Mouse (Mus musculus) MEL-GATA-1-ER (cell line): ENCODE data around the gene Zcchc2.

Experiments used
- DNase-seq: peaks from one replicate; pipeline ENCODE4 v3.0.0-alpha.2; 2012; ENCODE audit warnings: low read depth; ENCODE audit errors: extremely low read depth

Zcchc2 gene

DNA sequence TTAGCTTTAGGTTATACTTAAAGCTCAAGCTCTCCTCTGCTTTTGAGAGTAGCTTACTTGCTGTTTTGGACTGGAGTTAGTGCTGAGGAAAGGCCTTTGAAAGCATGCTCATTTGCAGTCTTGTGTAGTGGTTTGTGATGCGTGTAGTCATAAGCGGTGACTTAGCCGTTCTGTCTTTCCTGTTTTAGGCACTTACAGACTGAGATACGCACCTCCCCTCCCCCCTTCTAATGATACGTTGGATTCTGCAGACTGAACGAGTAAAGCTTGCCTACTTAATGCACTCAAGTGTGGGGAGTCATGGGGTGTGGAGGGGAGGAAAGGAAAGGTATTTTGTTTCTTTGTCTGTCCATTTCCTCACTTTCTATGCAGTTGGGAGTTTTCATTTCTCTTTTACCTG, 41.7 kb downstream of the Zcchc2 start:
- no peak for DNase-seq

DNA sequence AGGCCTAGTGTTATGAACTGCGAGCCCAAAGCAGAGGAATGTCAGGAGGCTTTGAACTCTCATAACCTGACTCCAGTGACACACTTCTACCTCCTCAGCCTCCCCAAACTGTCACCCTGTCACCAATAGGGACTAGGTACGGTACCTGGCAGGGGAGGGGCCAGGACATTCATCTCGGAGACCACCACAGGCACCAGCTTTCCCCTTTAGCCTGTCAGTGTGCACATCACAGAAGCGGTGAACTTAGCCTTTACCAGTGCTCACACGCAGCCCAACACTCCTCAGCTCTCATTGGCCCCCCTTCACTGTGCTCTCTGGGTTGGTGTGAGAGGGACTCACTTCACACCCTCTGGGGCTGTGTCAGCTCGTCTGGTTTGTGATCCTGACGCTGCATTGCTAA, 44.6 kb downstream of the Zcchc2 start:
- DNase-seq: no peak

DNA sequence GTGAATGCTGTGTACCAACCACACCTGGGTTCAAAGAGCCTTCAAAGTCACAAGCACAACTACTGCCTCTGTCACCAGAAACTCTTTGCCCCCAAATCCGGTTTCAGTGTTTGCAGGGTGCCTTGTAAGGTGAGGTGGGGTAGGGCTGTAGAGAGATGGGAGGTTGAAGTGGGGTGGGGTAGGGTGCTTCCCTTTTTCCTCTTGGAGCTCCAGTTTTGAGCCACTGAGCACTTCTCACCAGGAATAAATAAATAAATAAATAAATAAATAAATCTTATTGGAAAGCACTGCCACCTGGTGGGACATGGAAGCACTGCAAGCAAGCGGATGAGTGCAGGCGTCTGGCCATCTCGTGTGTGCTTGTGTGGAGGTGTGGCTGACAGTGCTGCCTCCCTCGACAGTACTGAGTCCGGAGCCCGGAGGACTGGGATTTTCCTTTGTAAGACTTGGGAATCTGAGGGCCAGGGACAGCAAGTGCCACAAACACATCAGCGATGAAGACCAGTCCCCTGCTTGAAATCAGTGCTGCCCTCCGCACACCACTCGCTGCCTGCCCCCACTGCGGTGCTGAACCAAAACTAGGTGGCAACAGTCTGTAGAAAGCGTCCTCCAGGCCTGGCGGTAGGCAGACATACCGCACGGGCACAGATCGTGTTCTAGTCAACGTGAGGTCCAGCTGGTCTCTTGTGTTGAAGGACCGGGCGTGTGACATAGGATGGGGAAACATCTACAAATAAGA, 46.8 kb downstream of the Zcchc2 start:
- peak; percentile 36 for DNase-seq

DNA sequence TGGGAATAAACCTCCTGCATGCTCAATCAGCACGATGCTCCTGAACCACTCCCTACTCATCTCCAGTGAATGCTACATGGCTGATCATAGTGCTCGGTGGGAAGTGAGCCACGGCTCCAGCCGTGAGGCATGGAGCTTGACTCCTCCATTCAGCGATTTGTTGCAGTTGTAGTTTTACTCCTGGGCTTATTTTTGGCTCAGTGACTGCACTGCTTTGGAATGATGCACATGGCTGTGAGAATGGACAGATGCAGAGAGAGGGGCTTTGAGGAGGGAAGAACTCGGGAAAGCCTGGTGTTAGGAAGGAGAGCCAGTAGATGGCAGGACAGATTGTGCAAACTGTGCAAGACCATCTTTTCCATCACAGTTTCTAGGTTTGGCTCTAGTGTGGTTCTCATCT, 49.1 kb downstream of the Zcchc2 start:
- no peak for DNase-seq

DNA sequence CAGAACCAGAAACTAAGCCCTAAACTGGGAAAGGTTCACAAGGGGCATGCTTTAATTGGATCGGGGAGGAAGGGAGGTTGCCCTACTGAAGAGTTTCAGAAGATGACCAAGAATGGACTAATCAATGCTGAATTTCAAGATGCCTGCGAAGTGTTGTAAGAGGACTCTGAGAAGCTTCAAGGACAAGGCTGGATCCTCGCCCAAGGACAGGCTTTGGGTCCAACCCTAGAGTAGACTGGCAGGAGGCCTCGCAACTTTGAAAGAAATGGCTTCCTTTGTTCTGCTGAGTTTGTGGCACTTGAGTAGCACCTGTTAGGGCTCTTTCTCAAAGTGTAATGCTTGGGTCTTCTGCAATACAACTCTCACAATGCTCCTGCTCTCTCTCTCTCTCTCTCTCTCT, 50.1 kb downstream of the Zcchc2 start:
- no peak for DNase-seq

DNA sequence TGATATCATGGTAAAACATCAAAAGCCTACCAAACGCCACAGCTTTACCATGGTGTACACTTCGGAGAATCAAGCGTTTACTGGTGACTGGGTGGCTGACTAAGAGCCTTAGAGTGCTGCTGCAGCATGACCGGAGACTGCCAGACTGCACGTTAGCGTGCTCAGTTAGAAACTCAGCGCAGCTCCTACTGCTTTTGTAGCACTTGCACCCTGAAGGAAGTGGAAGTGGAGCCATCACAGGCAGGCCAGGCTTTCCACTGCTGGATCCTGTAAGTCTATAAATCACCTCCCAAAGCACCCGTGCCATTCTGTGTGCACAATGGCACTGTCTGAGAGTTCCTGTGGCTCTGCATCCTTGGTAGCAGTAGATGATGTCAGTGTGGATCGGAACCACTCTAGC, 52.0 kb downstream of the Zcchc2 start:
- no peak for DNase-seq

DNA sequence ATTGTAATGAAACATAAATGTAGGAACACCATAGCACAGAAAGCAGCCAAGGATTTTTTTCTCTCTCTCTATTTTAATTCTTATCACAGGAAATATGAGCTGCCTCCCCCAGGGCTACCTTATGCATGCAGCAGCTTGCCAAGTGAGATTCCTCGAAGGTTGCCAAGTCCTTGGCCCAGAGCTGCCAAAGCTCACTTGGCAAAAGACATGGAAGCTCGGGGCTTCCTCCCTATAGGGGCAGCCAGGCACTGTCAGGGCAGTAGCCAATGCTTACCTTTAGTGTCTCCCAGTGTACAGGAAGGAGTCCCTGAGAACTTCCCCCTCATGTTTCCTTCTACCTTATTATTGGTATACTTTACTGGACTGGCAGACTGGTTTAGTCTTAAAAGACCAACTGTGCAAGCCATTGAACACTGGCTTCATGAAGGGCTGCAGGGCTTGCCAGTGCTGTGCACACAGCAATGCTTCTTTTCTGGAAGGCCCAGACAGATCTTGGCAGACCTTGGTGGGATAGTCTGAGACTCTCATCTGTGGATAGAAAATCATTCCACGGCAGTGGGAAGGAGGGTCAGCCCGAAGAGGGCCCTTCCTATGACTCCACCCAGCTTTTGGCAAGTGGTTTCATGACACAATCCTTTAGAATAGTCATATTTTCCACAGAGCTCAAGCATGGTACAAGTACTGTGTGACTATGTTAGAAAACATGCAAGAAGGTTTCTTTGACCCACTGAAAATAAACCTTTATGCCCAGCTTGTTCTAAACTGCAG, 53.0 kb downstream of the Zcchc2 start:
- DNase-seq: no peak

DNA sequence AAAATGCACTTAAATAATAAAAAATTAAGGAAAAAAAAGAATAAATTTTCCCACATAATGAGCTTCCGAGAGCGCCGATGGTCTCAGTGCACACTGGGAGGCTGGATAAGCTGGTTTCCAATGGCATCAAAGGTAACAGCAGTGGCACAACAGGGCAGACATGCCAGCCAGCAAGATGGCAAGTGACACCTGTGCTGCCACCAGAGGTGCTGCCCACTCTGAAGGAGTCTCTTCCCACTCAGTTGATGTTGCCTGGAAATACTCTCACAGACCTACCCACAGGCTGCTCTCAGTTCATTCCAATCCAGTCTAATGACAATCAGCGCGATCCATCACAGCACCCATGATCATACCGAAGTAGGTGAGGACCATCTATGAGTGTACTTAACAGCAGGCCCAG, 58.8 kb downstream of the Zcchc2 start:
- no peak for DNase-seq

DNA sequence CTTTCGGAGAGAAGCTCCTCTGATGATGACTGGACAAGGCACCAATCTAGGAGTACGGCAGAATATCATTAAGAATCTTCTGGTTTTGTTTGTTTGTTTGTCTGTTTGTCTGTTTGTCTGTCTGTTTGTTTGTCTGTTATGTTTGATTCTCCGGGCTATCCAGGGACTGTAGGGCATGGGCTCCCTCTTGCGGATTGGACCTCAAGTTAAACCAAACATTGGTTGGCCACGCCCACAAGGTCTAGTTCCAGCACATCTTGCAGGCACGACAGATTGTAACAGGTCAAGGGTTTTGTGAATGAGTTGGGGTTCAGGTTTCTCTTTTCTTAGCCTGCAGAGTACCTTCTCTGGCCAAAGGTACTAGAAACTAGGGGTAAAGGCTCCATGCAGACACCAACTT, 64.8 kb downstream of the Zcchc2 start:
- no peak for DNase-seq

DNA sequence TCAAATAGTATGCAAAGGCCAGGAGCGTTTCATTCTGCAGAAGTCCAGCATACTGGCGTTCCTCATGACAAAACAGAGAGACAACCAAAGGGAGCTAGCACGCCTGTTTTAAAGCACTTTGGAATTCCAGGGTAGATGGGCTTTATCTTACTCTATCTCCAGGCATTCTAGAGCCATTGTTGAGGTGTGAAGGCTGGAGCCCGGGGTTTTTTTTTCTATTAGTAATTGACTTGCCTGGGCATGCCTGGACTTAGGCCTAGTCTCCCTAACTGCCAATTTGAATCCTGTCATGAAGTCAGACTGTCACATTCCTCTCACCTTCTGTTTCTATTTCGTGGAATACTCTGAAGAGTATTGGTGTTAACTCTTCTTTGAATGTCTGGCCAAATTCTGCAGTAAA, 68.1 kb downstream of the Zcchc2 start:
- no peak for DNase-seq

DNA sequence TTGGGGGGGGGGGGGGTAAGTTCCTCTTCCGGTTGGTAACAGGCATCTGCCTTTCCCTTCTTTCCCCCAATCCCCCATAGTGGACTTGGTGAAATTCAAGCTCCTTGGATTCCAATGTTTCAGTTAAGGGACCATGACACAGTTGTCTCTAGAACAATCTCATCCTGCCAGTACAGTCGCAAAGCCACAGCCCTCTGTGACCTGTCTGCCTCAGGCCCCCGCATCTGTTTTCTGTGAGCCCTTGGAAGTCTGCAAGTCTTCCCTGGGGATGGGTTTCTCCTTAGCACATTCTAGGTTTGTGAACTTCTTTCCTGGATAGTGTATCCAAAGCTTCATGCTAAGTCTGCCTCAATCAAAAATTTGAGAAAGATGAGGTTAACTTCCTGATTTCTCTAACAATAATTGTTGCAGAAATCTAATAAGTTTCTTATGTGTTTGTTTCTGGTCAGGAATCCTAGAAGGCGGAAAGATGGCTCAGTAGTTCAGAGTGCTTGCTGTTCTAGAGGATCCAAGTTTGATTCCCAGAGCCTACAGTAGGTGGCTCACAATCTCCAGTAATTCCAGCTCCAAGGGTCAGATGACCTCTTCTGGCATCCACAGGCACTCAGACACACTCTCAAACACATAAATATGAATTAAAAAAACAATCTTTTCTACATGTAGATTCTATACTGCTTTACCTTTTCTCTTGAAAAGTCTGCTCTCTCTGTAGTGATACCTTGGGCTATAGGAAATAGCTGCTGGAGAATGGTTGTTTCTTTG, 69.5 kb downstream of the Zcchc2 start:
- DNase-seq: no peak

DNA sequence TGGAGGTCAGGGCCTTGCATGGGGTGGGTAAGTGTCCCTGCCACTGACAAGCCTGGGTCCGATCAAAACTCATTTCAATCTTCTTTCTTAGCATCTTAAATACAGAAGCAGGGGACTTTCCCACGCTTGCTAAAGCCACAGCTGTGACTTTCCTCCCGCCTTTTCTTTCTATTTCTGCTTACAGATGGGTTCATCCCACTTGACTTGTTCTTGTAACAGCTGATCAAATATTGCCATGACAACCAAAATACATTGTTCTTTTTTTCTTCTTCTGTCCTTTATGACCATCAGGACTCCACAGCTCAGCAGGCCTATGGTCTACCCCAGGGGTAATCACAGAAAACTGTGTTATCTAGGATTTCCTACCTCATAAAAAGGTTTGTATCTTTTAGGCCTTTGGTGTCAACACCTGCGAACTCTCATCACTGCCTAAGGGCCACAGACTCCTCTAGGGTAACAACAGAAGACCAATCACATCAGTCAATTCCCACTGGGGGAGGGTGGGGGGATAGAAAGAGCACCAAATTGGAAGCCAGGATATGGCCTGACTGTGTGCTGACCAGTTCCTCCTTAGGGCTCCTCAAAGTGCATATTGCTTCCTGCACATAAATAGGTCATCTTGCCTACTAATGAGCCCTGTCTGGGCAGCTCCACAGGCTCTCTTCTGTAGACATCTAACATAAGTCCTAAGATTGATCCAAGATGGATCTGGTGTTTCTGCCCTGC, 71.1 kb downstream of the Zcchc2 start:
- no peak for DNase-seq

DNA sequence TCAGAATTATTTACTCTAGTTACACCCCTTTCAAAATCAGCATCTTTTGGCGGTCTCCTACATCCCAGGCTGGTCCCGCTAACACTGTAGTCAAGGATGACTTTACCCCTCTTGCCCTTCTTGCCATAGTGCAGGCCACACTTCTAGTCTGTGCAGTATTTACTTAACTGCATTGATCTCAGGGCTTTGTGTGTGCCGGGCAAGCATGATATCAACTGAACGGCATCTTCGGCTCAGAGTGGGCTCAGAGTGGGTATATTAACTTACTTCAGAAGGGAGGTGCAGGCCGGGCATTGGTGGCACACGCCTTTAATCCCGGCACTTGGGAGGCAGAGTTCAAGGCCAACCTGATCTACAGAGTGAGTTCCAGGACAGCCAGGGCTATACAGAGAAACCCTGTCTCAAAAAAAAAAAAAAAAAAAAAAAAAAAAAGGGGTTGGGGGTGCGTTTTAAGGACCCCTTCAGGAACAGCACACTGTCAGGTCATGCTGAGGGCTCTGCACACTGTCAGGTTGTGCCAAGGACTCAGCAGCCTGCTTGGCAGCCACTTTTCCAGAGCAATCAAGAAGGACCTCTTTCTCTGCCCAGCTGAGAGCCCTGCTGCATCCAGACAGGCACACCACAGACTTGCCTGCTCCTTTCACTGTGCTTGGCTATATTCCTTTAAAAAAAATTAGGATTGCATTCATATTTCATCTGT, 72.8 kb downstream of the Zcchc2 start:
- no peak for DNase-seq

DNA sequence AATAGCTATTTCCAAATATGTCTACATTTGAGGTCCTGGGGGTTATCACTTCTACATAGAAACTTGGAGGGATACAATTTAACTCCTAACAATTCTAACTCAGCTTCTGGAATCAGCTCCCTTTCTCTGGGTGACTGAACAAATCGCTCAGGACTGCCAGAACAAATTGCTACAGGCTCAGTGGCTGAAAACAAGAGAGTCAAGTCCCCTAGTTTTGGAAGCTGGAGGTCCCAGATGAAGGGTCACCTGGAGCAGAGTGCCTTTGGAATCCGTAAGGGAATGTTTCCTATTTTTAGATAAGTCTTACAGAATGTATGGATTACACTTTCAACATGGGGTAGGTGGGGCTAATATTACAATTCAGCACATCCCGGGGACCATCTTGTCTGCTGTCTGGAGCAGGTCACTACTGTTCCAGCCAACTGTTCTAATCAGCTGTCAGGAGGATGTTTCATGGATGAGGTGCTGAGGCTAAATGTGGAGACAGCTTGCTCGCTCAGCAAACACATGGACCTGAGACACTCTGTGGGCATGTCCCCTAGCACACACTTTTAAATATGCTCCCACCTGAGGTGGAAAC, 73.5 kb downstream of the Zcchc2 start:
- no peak for DNase-seq

DNA sequence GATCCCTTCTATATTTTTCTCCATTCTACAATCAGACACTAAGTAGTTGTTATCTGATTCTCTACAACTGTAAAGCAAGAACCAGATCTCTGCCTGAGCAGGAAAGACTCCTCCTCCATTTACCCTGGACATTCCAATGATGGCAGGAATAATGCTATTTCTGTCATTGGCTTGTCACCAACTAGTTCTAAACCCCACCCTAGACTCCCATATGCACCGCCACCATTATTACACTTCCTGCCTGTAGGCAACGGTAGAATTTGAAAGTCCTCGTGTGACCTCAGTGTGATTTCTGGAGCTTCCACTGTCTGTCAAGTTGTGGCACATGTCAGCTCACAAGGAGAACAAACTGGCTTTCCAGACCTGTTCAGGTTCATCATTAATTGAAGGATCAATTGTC, 74.1 kb downstream of the Zcchc2 start:
- DNase-seq: no peak

DNA sequence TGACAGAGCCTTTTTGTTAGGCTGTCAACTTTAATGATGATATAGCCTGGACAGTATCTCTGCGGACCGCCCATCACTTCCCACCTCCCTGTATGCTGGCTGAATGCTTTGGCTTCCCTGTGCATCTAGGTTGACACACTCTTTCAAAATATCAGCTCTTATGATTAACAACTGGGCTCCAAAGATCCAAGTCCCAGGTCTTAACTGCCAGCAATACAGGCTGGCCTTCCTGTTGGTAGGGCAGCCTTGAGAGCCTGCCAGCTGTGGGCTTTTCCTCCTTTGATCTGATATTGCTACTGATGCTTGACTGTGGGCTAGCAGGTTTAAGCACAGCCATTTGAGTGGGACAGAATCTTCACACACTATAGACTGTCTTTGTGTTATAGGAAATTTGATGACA, 74.5 kb downstream of the Zcchc2 start:
- no peak for DNase-seq

DNA sequence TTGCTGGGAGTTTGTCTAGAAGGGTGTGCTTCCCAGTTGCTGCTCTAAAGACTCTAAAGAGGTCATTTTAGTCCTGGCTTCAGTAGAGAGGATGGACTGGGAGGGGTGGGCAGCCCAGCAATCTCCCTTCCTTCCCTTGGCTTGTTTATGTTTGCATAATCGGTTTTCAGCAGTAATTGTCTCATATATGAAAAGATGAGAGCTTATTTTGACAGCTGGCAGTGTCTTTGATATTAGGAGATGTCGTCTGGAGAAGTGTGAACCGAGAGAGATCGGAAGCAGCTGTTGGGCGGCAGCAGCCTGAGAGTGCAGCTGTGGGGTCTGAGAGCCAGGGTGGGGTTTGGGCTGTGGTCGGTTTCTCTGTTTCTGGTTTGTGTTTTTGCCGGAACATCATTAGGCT, 75.5 kb downstream of the Zcchc2 start:
- no peak for DNase-seq

DNA sequence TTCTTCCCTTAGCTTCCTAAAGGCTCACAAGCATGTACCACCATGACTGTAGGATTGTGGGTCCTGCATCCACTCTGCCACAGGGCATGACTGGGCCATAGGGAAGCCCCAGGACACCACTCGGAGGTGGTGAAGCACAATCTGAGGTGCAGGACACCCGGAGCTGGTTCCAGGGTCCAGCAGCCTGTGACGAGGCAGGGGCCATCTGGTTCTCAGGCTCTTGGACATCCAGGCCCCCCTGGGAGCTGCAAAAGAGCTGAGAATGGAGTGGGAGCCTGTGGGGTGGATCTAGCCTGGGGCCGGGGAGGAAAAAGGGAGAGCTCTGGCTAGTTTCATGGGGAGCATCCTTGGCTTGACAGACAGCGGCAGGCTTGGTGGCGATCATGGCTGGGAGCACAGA, 77.1 kb downstream of the Zcchc2 start:
- no peak for DNase-seq

DNA sequence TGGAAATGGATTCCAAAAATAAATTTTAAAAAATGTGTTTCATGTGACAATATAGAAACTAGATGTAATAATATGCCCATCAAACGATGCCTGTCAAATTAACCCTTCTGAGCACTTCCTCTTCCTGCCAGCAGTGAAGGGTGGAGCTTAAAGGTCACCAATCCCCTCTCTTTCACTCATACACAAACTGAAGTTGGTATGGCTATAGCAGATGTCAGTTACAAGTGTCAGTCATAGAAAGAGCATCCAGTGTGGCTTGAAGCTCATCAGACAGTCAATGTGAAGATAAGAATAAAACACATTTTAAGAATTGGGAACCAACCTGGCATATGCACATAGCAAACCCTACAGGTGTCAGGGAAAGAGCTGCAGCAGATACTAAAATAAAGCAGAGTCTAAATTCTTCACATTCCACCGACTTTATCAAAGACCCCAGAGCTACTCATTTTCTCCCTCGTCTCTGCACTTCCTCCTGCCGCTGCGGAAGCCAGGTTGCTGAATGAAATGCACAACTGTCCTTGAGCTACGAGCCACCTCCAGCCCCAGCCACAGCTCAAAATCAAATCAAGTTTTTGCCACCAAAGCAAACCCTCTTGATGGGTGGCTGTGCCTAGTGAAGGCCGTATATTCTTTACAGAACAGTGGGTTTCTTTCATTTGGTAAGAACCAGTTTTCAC, 79.8 kb downstream of the Zcchc2 start:
- no peak for DNase-seq

DNA sequence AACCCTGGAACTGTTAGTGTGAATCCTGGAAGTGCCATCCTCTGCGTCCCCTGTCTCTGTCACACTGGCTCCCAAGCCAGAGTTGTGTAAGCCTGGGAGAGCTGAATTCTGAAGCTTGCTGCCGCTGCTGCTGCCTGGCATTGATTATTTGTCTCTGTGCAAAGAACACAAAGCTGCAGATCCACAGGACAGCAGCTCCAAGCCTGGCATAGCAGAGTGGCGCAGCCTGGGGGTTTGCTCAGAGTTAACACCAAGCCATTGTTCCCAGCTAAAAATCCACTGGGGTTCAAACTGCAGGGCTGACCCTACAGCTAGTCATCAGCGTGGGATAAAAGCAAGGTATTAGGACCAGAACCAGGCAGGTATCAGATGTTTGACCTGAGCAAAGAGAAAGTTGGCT, 80.6 kb downstream of the Zcchc2 start:
- DNase-seq: no peak
